Mouse (Mus musculus) skeletal muscle tissue, postnatal 0 days (tissue): Measurements from ENCODE around the gene S1pr4. TPM values are rescaled to one million over a fixed set of nuclear protein-coding genes. Genes with fewer than 3 reads are reported as not detected.

Source experiments
- microRNA-seq, 2 experiments: library from miRNA; unstranded; fragments of <30 nt; microRNA quantifications; one replicate each; pipeline ENCODE4; 2016
- polyA plus RNA-seq: library from polyadenylated mRNA; unstranded; fragments of >200 nt; fragmentation: Nextera tagmentation; extraction: Ambion mirVana; gene quantifications from 2 replicates; pipeline ENCODE4 v1.2.1, GENCODE M21; 2015

S1pr4 gene
- 0.66 and 0.81 TPM in 2 replicates for polyA plus RNA-seq

GRCm38 (mm10) chr10:81500032-81500431 is at the start of gene S1pr4:
TSS of gene S1pr4 (minus strand) at chr10:81500132.

GRCm38 (mm10) chr10:81545161-81545747 is 45.3 kb upstream of the S1pr4 start, which contains the start of gene Gna11:
TSS of gene Gna11 (minus strand) at chr10:81545190.

GRCm38 (mm10) chr10:81524051-81524605 is 24.2 kb upstream of the S1pr4 start, which contains the start of gene Gna15:
TSS of gene Gna15 (minus strand) at chr10:81524225.

GRCm38 (mm10) chr10:81496264-81496901 is 3.5 kb downstream of the S1pr4 start, which contains the start of gene Ncln:
TSS of gene Ncln (minus strand) at chr10:81496392.

GRCm38 (mm10) chr10:81482533-81482889 is 17.4 kb downstream of the S1pr4 start, which contains the start of gene Celf5:
TSS of gene Celf5 (minus strand) at chr10:81482709.

GRCm38 (mm10) chr10:81455181-81455895 is 44.6 kb downstream of the S1pr4 start, which contains the start of gene Nfic:
TSS of gene Nfic (minus strand) at chr10:81455635.

Small RNAs within 50 kb of the gene (microRNA-seq; reads per million reads assigned to microRNA genes)
- gene Gm25595: 0 to 0.10 reads per million in 2 experiments

Other genes starting within 250 kb of the S1pr4 start
- gene Matk, start 247.2 kb downstream of the S1pr4 start, polyA plus RNA-seq: 0.65 and 0.90 TPM in 2 replicates
- gene Mrpl54, start 233.2 kb downstream of the S1pr4 start, polyA plus RNA-seq: 201 and 207 TPM in 2 replicates
- 50.7 and 53.6 TPM in 2 replicates for gene Apba3, start 233.2 kb downstream of the S1pr4 start, polyA plus RNA-seq
- gene Tjp3, start 208.6 kb downstream of the S1pr4 start, polyA plus RNA-seq: 0.47 and 0.58 TPM in 2 replicates
- 15.1 and 16.0 TPM in 2 replicates for gene Pip5k1c, start 207.2 kb downstream of the S1pr4 start, polyA plus RNA-seq
- gene Cactin, start 179.0 kb downstream of the S1pr4 start, polyA plus RNA-seq: 11.0 and 15.5 TPM in 2 replicates
- gene Tbxa2r, start 171.4 kb downstream of the S1pr4 start, polyA plus RNA-seq: 7.3 and 7.8 TPM in 2 replicates
- gene Gipc3, start 156.9 kb downstream of the S1pr4 start, polyA plus RNA-seq: 0.11 and 0.13 TPM in 2 replicates
- 38.4 and 47.5 TPM in 2 replicates for gene Hmg20b, start 149.7 kb downstream of the S1pr4 start, polyA plus RNA-seq
- gene Mfsd12, start 142.6 kb downstream of the S1pr4 start, polyA plus RNA-seq: 5.9 and 8.0 TPM in 2 replicates
- 0.27 and 0.37 TPM in 2 replicates for gene 4930404N11Rik, start 134.3 kb downstream of the S1pr4 start, polyA plus RNA-seq
- gene Fzr1, start 121.6 kb downstream of the S1pr4 start, polyA plus RNA-seq: 35.3 and 36.5 TPM in 2 replicates
- gene Dohh, start 115.7 kb downstream of the S1pr4 start, polyA plus RNA-seq: 70.2 and 72.8 TPM in 2 replicates
- gene Gm48551, start 115.7 kb downstream of the S1pr4 start, polyA plus RNA-seq: 1.2 and 1.4 TPM in 2 replicates
- 0.24 TPM in 2 replicates for gene Gm48552, start 111.1 kb downstream of the S1pr4 start, polyA plus RNA-seq
- 1.0 and 1.6 TPM in 2 replicates for gene Smim24, start 107.1 kb downstream of the S1pr4 start, polyA plus RNA-seq
- gene Nfic, start 44.5 kb downstream of the S1pr4 start, polyA plus RNA-seq: 130 and 133 TPM in 2 replicates
- gene Celf5, start 17.4 kb downstream of the S1pr4 start, polyA plus RNA-seq: 0.09 TPM in 1 of 2 replicates, not detected in the other
- gene Ncln, start 3.7 kb downstream of the S1pr4 start, polyA plus RNA-seq: 36.0 and 36.4 TPM in 2 replicates
- gene Gna15, start 24.1 kb upstream of the S1pr4 start, polyA plus RNA-seq: 1.3 and 2.6 TPM in 2 replicates
- gene Gna11, start 45.1 kb upstream of the S1pr4 start, polyA plus RNA-seq: 44.8 and 48.0 TPM in 2 replicates
- gene Aes, start 59.4 kb upstream of the S1pr4 start, polyA plus RNA-seq: 684 and 719 TPM in 2 replicates
- gene Tle2, start 74.4 kb upstream of the S1pr4 start, polyA plus RNA-seq: 7.1 and 9.1 TPM in 2 replicates
- 7.7 and 8.7 TPM in 2 replicates for gene Tle6, start 100.9 kb upstream of the S1pr4 start, polyA plus RNA-seq
- 0.55 and 0.58 TPM in 2 replicates for gene BC025920, start 106.1 kb upstream of the S1pr4 start, polyA plus RNA-seq
- gene Sirt6, start 127.7 kb upstream of the S1pr4 start, polyA plus RNA-seq: 12.5 and 14.1 TPM in 2 replicates
- 8.3 and 9.4 TPM in 2 replicates for gene Ankrd24, start 128.4 kb upstream of the S1pr4 start, polyA plus RNA-seq
- gene Gm10778, start 148.9 kb upstream of the S1pr4 start, polyA plus RNA-seq: 1.4 and 2.2 TPM in 2 replicates
- 6.3 and 7.0 TPM in 2 replicates for gene Zfp433, start 204.7 kb upstream of the S1pr4 start, polyA plus RNA-seq